Mouse (Mus musculus): ENCODE data around the gene Rad54l. TPM values are rescaled to one million over a fixed set of nuclear protein-coding genes. Genes with fewer than 3 reads are reported as not detected.

The Rad54l gene
- polyA plus RNA-seq, 1 experiment from 2014 or later = 24.3 TPM

- ATAC-seq (replicated peaks; ENCODE audit: insufficient number of reproducible peaks, low FRiP score, low TSS enrichment) = peak; percentile 53
Observed at GRCm38 (mm10) chr4:116143891-116144717, 20.6 kb upstream of the Rad54l start.

GRCm38 (mm10) chr4:116143317-116143811, 19.9 kb upstream of the Rad54l start:
- H3K4me3 ChIP-seq (ENCODE audit: low read depth, low read length) = peak overlapping the region; percentile 63
- H3K27ac ChIP-seq (ENCODE audit: low read depth, low read length) = no peak overlapping the region
- no peak overlapping the region for H3K9ac ChIP-seq (ENCODE audit: low read depth, low read length)
- H3K27me3 ChIP-seq (ENCODE audit: control insufficient read depth, insufficient read depth, low read length) = peaks cover 6% of the 10 kb centered on the region; the same call in 1 of the 2 replicates
- H3K4me1 ChIP-seq (ENCODE audit: control insufficient read depth, insufficient read depth, low read length) = peaks cover 5% of the 10 kb centered on the region; the same call in 1 of the 2 replicates
- no peak for ATAC-seq (replicated peaks; ENCODE audit: insufficient number of reproducible peaks, low FRiP score, low TSS enrichment)
- H3K4me2 ChIP-seq = peak overlapping the region; percentile 80
- WGBS (ENCODE audit: insufficient replicate concordance) = 4% methylated on average over 7 of the region's 7 CpGs
- no peaks in the 10 kb centered on the region for H3K36me3 ChIP-seq (ENCODE audit: control insufficient read depth, insufficient read depth, low read length)
- no peaks in the 10 kb centered on the region for H3K9me3 ChIP-seq (replicated peaks; ENCODE audit: control insufficient read depth, low read length)

More at GRCm38 (mm10) chr4:116143891-116144717, 20.6 kb upstream of the Rad54l start:
- Histone ChIP-seq H3K9me3 (replicated peaks; ENCODE audit: control insufficient read depth, low read length) (no peaks in the 10 kb centered on the region), H3K27ac (ENCODE audit: low read depth, low read length) (no peak overlapping the region), H3K4me3 (ENCODE audit: low read depth, low read length) (peak overlapping the region; percentile 63), H3K4me1 (ENCODE audit: control insufficient read depth, insufficient read depth, low read length) (peaks cover 5% of the 10 kb centered on the region; the same call in 1 of the 2 replicates), H3K9ac (ENCODE audit: low read depth, low read length) (peak overlapping the region; percentile 71), H3K4me2 (peak overlapping the region; percentile 80), H3K36me3 (ENCODE audit: control insufficient read depth, insufficient read depth, low read length) (no peaks in the 10 kb centered on the region), H3K27me3 (ENCODE audit: control insufficient read depth, insufficient read depth, low read length) (peaks cover 6% of the 10 kb centered on the region; the same call in 1 of the 2 replicates)
- WGBS (ENCODE audit: insufficient replicate concordance) = under 1% methylated on average over 47 of the region's 47 CpGs

GRCm38 (mm10) chr4:116142269-116142668, 18.8 kb upstream of the Rad54l start:
- Histone ChIP-seq H3K4me1 (ENCODE audit: control insufficient read depth, insufficient read depth, low read length) (peaks cover 5% of the 10 kb centered on the region; the same call in 1 of the 2 replicates), H3K36me3 (ENCODE audit: control insufficient read depth, insufficient read depth, low read length) (no peaks in the 10 kb centered on the region), H3K4me2 (no peak overlapping the region), H3K27me3 (ENCODE audit: control insufficient read depth, insufficient read depth, low read length) (peaks cover 6% of the 10 kb centered on the region; the same call in 1 of the 2 replicates), H3K9me3 (replicated peaks; ENCODE audit: control insufficient read depth, low read length) (no peaks in the 10 kb centered on the region), H3K9ac (ENCODE audit: low read depth, low read length) (no peak overlapping the region), H3K4me3 (ENCODE audit: low read depth, low read length) (no peak overlapping the region), H3K27ac (ENCODE audit: low read depth, low read length) (no peak overlapping the region)
- 78% methylated on average over 7 of the region's 7 CpGs for WGBS (ENCODE audit: insufficient replicate concordance)
- no peak for ATAC-seq (replicated peaks; ENCODE audit: insufficient number of reproducible peaks, low FRiP score, low TSS enrichment)

GRCm38 (mm10) chr4:116141736-116142135, 18.2 kb upstream of the Rad54l start:
- ATAC-seq (replicated peaks; ENCODE audit: insufficient number of reproducible peaks, low FRiP score, low TSS enrichment) = no peak
- Histone ChIP-seq H3K27ac (ENCODE audit: low read depth, low read length) (no peak overlapping the region), H3K9me3 (replicated peaks; ENCODE audit: control insufficient read depth, low read length) (no peaks in the 10 kb centered on the region), H3K4me1 (ENCODE audit: control insufficient read depth, insufficient read depth, low read length) (peaks cover 5% of the 10 kb centered on the region; the same call in 1 of the 2 replicates), H3K27me3 (ENCODE audit: control insufficient read depth, insufficient read depth, low read length) (peaks cover 6% of the 10 kb centered on the region; the same call in 1 of the 2 replicates), H3K4me3 (ENCODE audit: low read depth, low read length) (no peak overlapping the region), H3K36me3 (ENCODE audit: control insufficient read depth, insufficient read depth, low read length) (no peaks in the 10 kb centered on the region), H3K4me2 (no peak overlapping the region), H3K9ac (ENCODE audit: low read depth, low read length) (no peak overlapping the region)
- 61% methylated on average over 1 of the region's 1 CpGs for WGBS (ENCODE audit: insufficient replicate concordance)

GRCm38 (mm10) chr4:116140801-116141574, 17.5 kb upstream of the Rad54l start:
- no peak for ATAC-seq (replicated peaks; ENCODE audit: insufficient number of reproducible peaks, low FRiP score, low TSS enrichment)
- Histone ChIP-seq H3K4me1 (ENCODE audit: control insufficient read depth, insufficient read depth, low read length) (peaks cover 5% of the 10 kb centered on the region; the same call in 1 of the 2 replicates), H3K9ac (ENCODE audit: low read depth, low read length) (no peak overlapping the region), H3K27me3 (ENCODE audit: control insufficient read depth, insufficient read depth, low read length) (peaks cover 6% of the 10 kb centered on the region; the same call in 1 of the 2 replicates), H3K9me3 (replicated peaks; ENCODE audit: control insufficient read depth, low read length) (no peaks in the 10 kb centered on the region), H3K4me2 (no peak overlapping the region), H3K36me3 (ENCODE audit: control insufficient read depth, insufficient read depth, low read length) (no peaks in the 10 kb centered on the region), H3K27ac (ENCODE audit: low read depth, low read length) (no peak overlapping the region), H3K4me3 (ENCODE audit: low read depth, low read length) (no peak overlapping the region)
- WGBS (ENCODE audit: insufficient replicate concordance) = 71% methylated on average over 7 of the region's 7 CpGs

GRCm38 (mm10) chr4:116137421-116137996, 14.0 kb upstream of the Rad54l start:
- 33% methylated on average over 13 of the region's 13 CpGs for WGBS (ENCODE audit: insufficient replicate concordance)
- no peak overlapping the region for H3K4me3 ChIP-seq (ENCODE audit: low read depth, low read length)
- H3K9ac ChIP-seq (ENCODE audit: low read depth, low read length) = peak overlapping the region; percentile 16; the same call in 1 of the 2 replicates
- no peaks in the 10 kb centered on the region for H3K9me3 ChIP-seq (replicated peaks; ENCODE audit: control insufficient read depth, low read length)
- no peaks in the 10 kb centered on the region; the same call in 1 of the 2 replicates for H3K4me1 ChIP-seq (ENCODE audit: control insufficient read depth, insufficient read depth, low read length)
- ATAC-seq (replicated peaks; ENCODE audit: insufficient number of reproducible peaks, low FRiP score, low TSS enrichment) = no peak
- no peaks in the 10 kb centered on the region for H3K36me3 ChIP-seq (ENCODE audit: control insufficient read depth, insufficient read depth, low read length)
- no peak overlapping the region for H3K4me2 ChIP-seq
- H3K27me3 ChIP-seq (ENCODE audit: control insufficient read depth, insufficient read depth, low read length) = no peaks in the 10 kb centered on the region
- H3K27ac ChIP-seq (ENCODE audit: low read depth, low read length) = no peak overlapping the region

- ATAC-seq (replicated peaks; ENCODE audit: insufficient number of reproducible peaks, low FRiP score, low TSS enrichment) = no peak
- Histone ChIP-seq H3K36me3 (ENCODE audit: control insufficient read depth, insufficient read depth, low read length) (no peaks in the 10 kb centered on the region), H3K27me3 (ENCODE audit: control insufficient read depth, insufficient read depth, low read length) (no peaks in the 10 kb centered on the region), H3K4me3 (ENCODE audit: low read depth, low read length) (no peak overlapping the region), H3K9ac (ENCODE audit: low read depth, low read length) (no peak overlapping the region), H3K4me2 (no peak overlapping the region), H3K9me3 (replicated peaks; ENCODE audit: control insufficient read depth, low read length) (no peaks in the 10 kb centered on the region), H3K27ac (ENCODE audit: low read depth, low read length) (no peak overlapping the region), H3K4me1 (ENCODE audit: control insufficient read depth, insufficient read depth, low read length) (no peaks in the 10 kb centered on the region)
- 38% methylated on average over 2 of the region's 2 CpGs for WGBS (ENCODE audit: insufficient replicate concordance)
Observed at GRCm38 (mm10) chr4:116134990-116135389, 11.5 kb upstream of the Rad54l start.

- Histone ChIP-seq H3K36me3 (ENCODE audit: control insufficient read depth, insufficient read depth, low read length) (no peaks in the 10 kb centered on the region), H3K4me2 (no peak overlapping the region), H3K9ac (ENCODE audit: low read depth, low read length) (no peak overlapping the region), H3K4me1 (ENCODE audit: control insufficient read depth, insufficient read depth, low read length) (no peaks in the 10 kb centered on the region), H3K9me3 (replicated peaks; ENCODE audit: control insufficient read depth, low read length) (no peaks in the 10 kb centered on the region), H3K27me3 (ENCODE audit: control insufficient read depth, insufficient read depth, low read length) (no peaks in the 10 kb centered on the region), H3K4me3 (ENCODE audit: low read depth, low read length) (no peak overlapping the region), H3K27ac (ENCODE audit: low read depth, low read length) (no peak overlapping the region)
- ATAC-seq (replicated peaks; ENCODE audit: insufficient number of reproducible peaks, low FRiP score, low TSS enrichment) = no peak
- 83% methylated on average over 4 of the region's 4 CpGs for WGBS (ENCODE audit: insufficient replicate concordance)
Observed at GRCm38 (mm10) chr4:116133126-116133525, 9.6 kb upstream of the Rad54l start.

All from heart, embryonic 11.5 days (tissue).